Mouse (Mus musculus) limb, embryonic 11.5 days (tissue): ENCODE measurements around the gene Hmgn3. TPM values are rescaled to one million over a fixed set of nuclear protein-coding genes. Genes with fewer than 3 reads are reported as not detected.

ENCODE experiments used
- ATAC-seq: fragments of 200-750 bp; cut with Nextera tagmentation; 2 replicates; pipeline ENCODE4 v1.8.0; 2017; ENCODE audit warnings: low read depth; ENCODE audit not compliant: insufficient number of reproducible peaks, low FRiP score, low TSS enrichment
- DNase-seq: peaks from one replicate; pipeline ENCODE4 v3.0.0-alpha.2; 2015; ENCODE audit warnings: low spot score
- H3K27ac ChIP-seq: fragments of 300-500 bp; sonication (generic); replicated peaks from 2 replicates; pipeline ENCODE4 v1.5.1; 2014; ENCODE audit warnings: low read depth, mild to moderate bottlenecking, low read length
- H3K27me3 ChIP-seq: fragments of 300-500 bp; sonication (generic); 2 replicates; pipeline ENCODE4 v1.6.1; 2014; ENCODE audit warnings: mild to moderate bottlenecking, low read length, mixed read lengths; ENCODE audit not compliant: control insufficient read depth, insufficient read depth
- H3K36me3 ChIP-seq: fragments of 300-500 bp; sonication (generic); 2 replicates; pipeline ENCODE4 v1.6.1; 2014; ENCODE audit warnings: mild to moderate bottlenecking, low read length, moderate library complexity, mixed read lengths; ENCODE audit not compliant: control insufficient read depth, insufficient read depth
- H3K4me1 ChIP-seq: fragments of 300-500 bp; sonication (generic); 2 replicates; pipeline ENCODE4 v1.6.1; 2014; ENCODE audit warnings: low read length, mixed read lengths; ENCODE audit not compliant: control insufficient read depth, insufficient read depth
- H3K4me2 ChIP-seq: fragments of 300-500 bp; sonication (generic); 2 replicates; pipeline ENCODE4 v1.6.1; 2014; ENCODE audit warnings: low read depth, mild to moderate bottlenecking, moderate library complexity; ENCODE audit not compliant: severe bottlenecking
- H3K4me3 ChIP-seq: fragments of 300-500 bp; sonication (generic); 2 replicates; pipeline ENCODE4 v1.5.1; 2014; ENCODE audit warnings: low read depth, low read length
- H3K9ac ChIP-seq: fragments of 300-500 bp; sonication (generic); 2 replicates; pipeline ENCODE4 v1.6.1; 2014; ENCODE audit warnings: mild to moderate bottlenecking, low read length
- H3K9me3 ChIP-seq: fragments of 300-500 bp; sonication (generic); 2 replicates; pipeline ENCODE4 v1.6.1; 2016; ENCODE audit warnings: low read length; ENCODE audit not compliant: control insufficient read depth
- WGBS: fragments of 180-500 bp; shearing (Covaris S2); extraction: QIAGEN DNeasy Blood & Tissue Kit; methylation state at CpG from one replicate; pipeline ENCODE4 v1.1.7; 2014; 5-methylcytosine and 5-hydroxymethylcytosine counted together
- polyA plus RNA-seq: library from polyadenylated mRNA; unstranded; fragments of >200 nt; fragmentation: Nextera tagmentation; extraction: Ambion mirVana; gene quantifications from 2 replicates; pipeline ENCODE4 v1.2.1, GENCODE M21; 2014

The Hmgn3 gene
- polyA plus RNA-seq, 1 experiment from 2014 or later: 157 TPM

DNA sequence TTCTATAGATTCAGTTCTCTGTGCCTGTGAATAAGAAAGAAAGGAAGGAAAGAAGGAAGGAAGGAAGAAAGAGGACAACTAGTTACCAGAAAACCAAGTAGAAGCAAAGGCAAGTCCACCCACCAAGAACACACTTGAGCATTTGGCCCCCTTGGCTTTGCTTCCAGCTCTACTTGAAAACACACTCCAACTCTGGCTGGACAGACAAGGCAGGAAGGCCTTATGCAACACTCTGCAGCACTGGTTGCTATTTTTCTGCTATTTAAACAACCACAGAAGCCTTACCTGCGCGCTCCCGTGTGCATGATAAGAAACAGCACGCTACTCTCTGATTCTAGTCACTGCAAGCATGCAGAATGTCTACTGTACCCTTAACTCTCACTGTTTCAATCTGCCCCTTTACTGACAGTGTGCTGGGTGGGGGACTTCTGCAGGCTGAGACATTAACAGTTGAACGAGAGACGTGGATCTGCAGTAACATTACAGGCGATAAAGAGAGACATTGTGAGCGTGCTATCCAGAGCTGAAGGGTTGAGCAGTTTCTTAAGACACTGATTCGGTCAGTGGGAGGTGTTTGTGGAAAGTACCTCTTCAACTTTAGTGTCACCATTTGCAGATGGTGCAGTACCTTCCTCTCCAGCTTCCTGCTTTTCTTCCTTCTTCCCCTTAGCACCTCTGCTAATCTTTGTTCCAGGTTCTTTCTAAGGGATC, 35.9 kb downstream of the Hmgn3 start:
- no peak for ATAC-seq
- no peak overlapping the region for H3K4me3 ChIP-seq
- 90% methylated on average over 9 of the region's 9 CpGs for WGBS

GRCm38 (mm10) chr9:83109705-83110104, 36.8 kb downstream of the Hmgn3 start:
- Histone ChIP-seq H3K4me1 (0 out of 2 replicates have a peak, but pooled peaks cover 2% of the 10 kb centered on the region), H3K4me3 (no peak overlapping the region), H3K27me3 (no peaks in the 10 kb centered on the region), H3K27ac (no peak overlapping the region), H3K9ac (no peak overlapping the region), H3K4me2 (no peak overlapping the region), H3K36me3 (no peaks in the 10 kb centered on the region), H3K9me3 (no peaks in the 10 kb centered on the region)
- ATAC-seq (no peak), DNase-seq (no peak)
- WGBS: 92% methylated on average over 6 of the region's 6 CpGs

More for the DNA sequence above, 35.9 kb downstream of the Hmgn3 start:
- no peak for DNase-seq
- Histone ChIP-seq H3K27ac (no peak overlapping the region), H3K27me3 (no peaks in the 10 kb centered on the region), H3K9ac (no peak overlapping the region), H3K4me2 (no peak overlapping the region), H3K4me1 (0 out of 2 replicates have a peak, but pooled peaks cover 2% of the 10 kb centered on the region), H3K9me3 (no peaks in the 10 kb centered on the region), H3K36me3 (no peaks in the 10 kb centered on the region)

- WGBS: 66% methylated on average over 3 of the region's 3 CpGs
- no peaks in the 10 kb centered on the region for H3K27me3 ChIP-seq
- ATAC-seq: no peak
Observed at GRCm38 (mm10) chr9:83108821-83109220, 37.7 kb downstream of the Hmgn3 start.

DNA sequence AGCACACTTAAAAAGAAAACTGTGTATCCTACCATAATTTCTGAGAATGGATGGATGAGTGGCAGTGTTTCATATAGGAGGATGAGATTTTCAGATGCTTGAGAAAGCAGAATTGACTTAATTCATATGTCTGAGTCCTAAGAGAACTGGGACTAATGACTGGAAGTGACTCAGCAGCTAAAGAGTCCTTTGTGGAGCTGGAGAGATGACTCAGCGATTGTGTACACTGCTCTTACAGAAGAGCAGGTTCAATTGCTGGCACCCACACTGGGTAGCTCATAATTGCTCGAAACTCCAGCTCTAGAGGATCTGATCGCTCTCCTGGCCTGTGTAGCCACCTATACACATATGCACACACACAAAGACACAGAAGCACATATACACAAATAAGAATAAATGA, 42.7 kb downstream of the Hmgn3 start:
- H3K4me2 ChIP-seq: no peak overlapping the region
- DNase-seq: no peak
- H3K4me3 ChIP-seq: no peak overlapping the region
- H3K9ac ChIP-seq: no peak overlapping the region
- no peaks in the 10 kb centered on the region for H3K9me3 ChIP-seq
- no peaks in the 10 kb centered on the region for H3K4me1 ChIP-seq
- H3K36me3 ChIP-seq: no peaks in the 10 kb centered on the region
- WGBS: 84% methylated on average over 3 of the region's 3 CpGs
- H3K27me3 ChIP-seq: no peaks in the 10 kb centered on the region
- ATAC-seq: no peak
- no peak overlapping the region for H3K27ac ChIP-seq

More at GRCm38 (mm10) chr9:83108821-83109220, 37.7 kb downstream of the Hmgn3 start:
- no peaks in the 10 kb centered on the region for H3K9me3 ChIP-seq
- no peaks in the 10 kb centered on the region for H3K36me3 ChIP-seq
- no peak overlapping the region for H3K4me2 ChIP-seq
- no peak overlapping the region for H3K27ac ChIP-seq
- H3K9ac ChIP-seq: no peak overlapping the region
- H3K4me1 ChIP-seq: 0 out of 2 replicates have a peak, but pooled peaks cover 2% of the 10 kb centered on the region
- no peak overlapping the region for H3K4me3 ChIP-seq
- DNase-seq: no peak

GRCm38 (mm10) chr9:83101691-83102090, 44.8 kb downstream of the Hmgn3 start:
- DNase-seq (no peak), ATAC-seq (no peak)
- no peak overlapping the region for H3K27ac ChIP-seq
- WGBS: 88% methylated on average over 3 of the region's 3 CpGs
- H3K36me3 ChIP-seq: no peaks in the 10 kb centered on the region
- H3K4me2 ChIP-seq: no peak overlapping the region
- H3K9me3 ChIP-seq: no peaks in the 10 kb centered on the region
- H3K4me3 ChIP-seq: no peak overlapping the region
- H3K27me3 ChIP-seq: no peaks in the 10 kb centered on the region
- no peaks in the 10 kb centered on the region for H3K4me1 ChIP-seq
- no peak overlapping the region for H3K9ac ChIP-seq

GRCm38 (mm10) chr9:83100786-83101185, 45.7 kb downstream of the Hmgn3 start:
- WGBS: 74% methylated on average over 3 of the region's 3 CpGs
- Histone ChIP-seq H3K27ac (no peak overlapping the region), H3K4me1 (no peaks in the 10 kb centered on the region), H3K36me3 (no peaks in the 10 kb centered on the region), H3K4me3 (no peak overlapping the region), H3K9ac (no peak overlapping the region), H3K27me3 (no peaks in the 10 kb centered on the region), H3K4me2 (no peak overlapping the region), H3K9me3 (no peaks in the 10 kb centered on the region)
- DNase-seq (no peak), ATAC-seq (no peak)

DNA sequence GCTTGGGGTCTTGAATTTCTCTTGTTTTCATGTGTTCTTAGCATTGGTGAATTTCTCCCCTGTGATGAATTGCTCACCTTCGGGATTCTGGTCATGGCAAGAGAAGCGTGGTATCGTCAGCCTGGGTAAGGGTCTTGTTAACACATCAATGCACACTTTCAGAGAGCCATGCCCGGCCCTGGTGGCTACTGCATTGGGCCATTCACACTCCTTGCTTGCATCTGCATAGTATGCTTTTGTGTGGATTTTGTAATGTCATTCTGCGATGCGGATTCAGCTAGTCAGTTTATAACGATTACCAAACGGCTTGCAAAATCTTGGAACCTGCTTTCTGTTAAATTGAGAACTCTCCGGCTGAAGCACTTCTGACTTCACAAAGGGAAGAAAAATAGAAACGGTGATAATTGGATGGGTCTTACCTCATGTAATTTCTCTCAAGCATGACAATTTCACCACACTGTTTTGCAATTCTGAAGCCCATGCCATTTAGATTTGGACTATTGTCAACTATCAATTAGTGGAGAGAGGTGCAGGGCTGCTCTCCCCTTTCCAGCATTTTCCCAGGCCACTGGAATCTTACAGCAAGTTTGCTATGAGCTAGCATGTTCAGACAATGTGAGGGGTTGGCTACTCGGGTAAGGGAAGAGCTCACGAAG, 47.7 kb downstream of the Hmgn3 start:
- Histone ChIP-seq H3K36me3 (no peaks in the 10 kb centered on the region), H3K4me1 (no peaks in the 10 kb centered on the region), H3K4me3 (no peak overlapping the region), H3K4me2 (no peak overlapping the region), H3K27ac (no peak overlapping the region), H3K9me3 (no peaks in the 10 kb centered on the region), H3K9ac (no peak overlapping the region), H3K27me3 (no peaks in the 10 kb centered on the region)
- 81% methylated on average over 12 of the region's 12 CpGs for WGBS
- no peak for ATAC-seq
- DNase-seq: no peak

DNA sequence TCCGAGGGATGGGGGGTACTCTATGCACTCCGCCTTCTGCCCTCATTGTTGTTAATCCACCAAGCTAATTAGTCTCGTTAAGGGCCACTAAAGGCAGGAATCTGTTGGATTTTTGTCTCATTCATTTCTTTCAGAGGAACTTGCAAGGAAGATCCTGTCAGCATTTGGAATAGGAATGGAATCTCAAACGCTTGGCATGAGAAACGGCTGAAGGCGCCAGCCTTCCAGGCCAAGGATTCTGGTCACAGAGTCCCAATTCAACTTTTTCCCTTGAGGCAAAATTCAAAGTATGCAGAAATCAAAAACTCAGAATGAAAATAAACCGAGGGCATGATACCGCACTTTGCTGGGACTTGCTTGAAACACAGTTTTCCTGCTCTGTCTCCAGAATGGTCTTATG, 48.7 kb downstream of the Hmgn3 start:
- no peak for ATAC-seq

More for the DNA sequence above, 48.7 kb downstream of the Hmgn3 start:
- Histone ChIP-seq H3K9ac (no peak overlapping the region), H3K27me3 (no peaks in the 10 kb centered on the region), H3K4me3 (no peak overlapping the region), H3K4me2 (no peak overlapping the region), H3K9me3 (no peaks in the 10 kb centered on the region), H3K36me3 (no peaks in the 10 kb centered on the region), H3K27ac (no peak overlapping the region), H3K4me1 (no peaks in the 10 kb centered on the region)
- no peak for DNase-seq
- WGBS: 72% methylated on average over 8 of the region's 8 CpGs
